In the genomic region with DNA sequence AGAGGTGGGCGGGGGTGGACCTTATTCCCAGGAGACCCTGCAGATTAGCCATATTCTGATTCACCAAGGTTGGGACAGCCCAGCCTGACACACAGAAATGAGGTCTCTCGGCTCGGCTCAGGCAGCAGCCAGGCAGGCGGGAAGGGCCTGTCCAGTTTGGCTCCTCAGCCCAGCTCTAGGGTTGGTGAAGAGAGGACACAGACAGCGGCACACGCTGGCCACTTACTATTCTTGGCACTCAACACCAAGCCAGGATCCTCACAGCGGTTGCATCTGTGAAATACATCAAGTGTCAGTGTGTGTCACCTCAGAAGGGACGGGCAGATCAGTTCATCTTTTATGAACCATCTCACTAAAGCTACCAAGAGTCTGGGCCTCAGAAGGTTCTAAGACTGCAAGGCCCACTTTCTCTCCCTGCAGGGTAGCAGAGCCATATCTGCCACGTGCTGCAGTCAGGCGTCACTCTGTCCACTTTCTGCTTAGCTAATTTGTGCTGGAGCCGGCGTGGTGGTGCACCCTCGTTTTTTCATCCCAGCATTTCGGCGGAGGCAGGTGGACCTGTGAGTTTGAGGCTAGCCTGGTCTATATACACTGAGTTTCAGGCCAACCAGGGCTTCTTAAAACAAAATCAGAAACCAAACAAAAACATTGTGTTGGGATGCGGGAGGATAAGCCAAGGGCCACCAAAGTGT, we compare ENCODE assay signal across 8 mouse cellular contexts. TPM values are rescaled to one million over a fixed set of nuclear protein-coding genes. Genes with fewer than 3 reads are reported as not detected.
DNase-seq lines count a peak whose midpoint lies in the region; ATAC-seq lines count a peak whose summit lies in the region.

No protein-coding gene starts in this region.

- no peaks in the 10 kb centered on the region for H3K9me3 ChIP-seq in neural tube, embryonic 11.5 days (ENCODE audit: control insufficient read depth, low read length)
- no peaks in the 10 kb centered on the region for H3K9me3 ChIP-seq in neural tube, embryonic 13.5 days

- peak overlapping the region; percentile 66 for H3K4me2 ChIP-seq in neural tube, embryonic 11.5 days (ENCODE audit: low read depth)
- H3K4me2 ChIP-seq in neural tube, embryonic 13.5 days = peak overlapping the region; percentile 68

- DNase-seq in cerebellum, adult 11-12 months = peak; percentile 53
- DNase-seq in cerebellum, adult 9-10 months = no peak
- DNase-seq in neural tube, embryonic 11.5 days (ENCODE audit: low spot score) = no peak
- DNase-seq in neural tube, embryonic 10.5 days (ENCODE audit: extremely low spot score, low spot score) = no peak
- DNase-seq in thymus, adult 18-20 months = no peak

- no peak overlapping the region; the same call in 1 of the 2 replicates for H3K27ac ChIP-seq in neural tube, embryonic 11.5 days (ENCODE audit: low read depth, low read length)
- peak overlapping the region; percentile 96 for H3K27ac ChIP-seq in neural tube, embryonic 13.5 days (replicated peaks)

- no peaks in the 10 kb centered on the region for H3K27me3 ChIP-seq in neural tube, embryonic 11.5 days (ENCODE audit: control insufficient read depth, insufficient read depth, low read length)
- no peaks in the 10 kb centered on the region for H3K27me3 ChIP-seq in neural tube, embryonic 13.5 days

- H3K36me3 ChIP-seq in neural tube, embryonic 11.5 days (ENCODE audit: control insufficient read depth, insufficient read depth, low read length) = peaks cover 5% of the 10 kb centered on the region
- H3K36me3 ChIP-seq in neural tube, embryonic 13.5 days = peaks cover 16% of the 10 kb centered on the region

- 70% methylated on average over 16 of the region's 16 CpGs for WGBS in neural tube, embryonic 11.5 days
- 72% methylated on average over 16 of the region's 16 CpGs for WGBS in neural tube, embryonic 13.5 days

- H3K4me3 ChIP-seq in neural tube, embryonic 11.5 days (ENCODE audit: low read depth, low read length) = peak overlapping the region; percentile 34
- peak overlapping the region; percentile 41 for H3K4me3 ChIP-seq in neural tube, embryonic 13.5 days

- peak overlapping the region; percentile 78 for H3K9ac ChIP-seq in neural tube, embryonic 11.5 days (ENCODE audit: low read length)
- H3K9ac ChIP-seq in neural tube, embryonic 13.5 days = peak overlapping the region; percentile 80

- peaks cover 14% of the 10 kb centered on the region for H3K4me1 ChIP-seq in neural tube, embryonic 11.5 days (ENCODE audit: control insufficient read depth, insufficient read depth, low read length)
- peaks cover 35% of the 10 kb centered on the region for H3K4me1 ChIP-seq in neural tube, embryonic 13.5 days (replicated peaks)

- ATAC-seq in neural tube, embryonic 11.5 days (ENCODE audit: insufficient read depth, low FRiP score, low TSS enrichment) = no peak
- ATAC-seq in inflammation-experienced regulatory T-cells, adult 6 months = peak; percentile 16
- ATAC-seq in neural tube, embryonic 13.5 days (ENCODE audit: low read depth) = no peak
- no peak for ATAC-seq in CD4-positive, CD25-positive, alpha-beta regulatory T cell, adult 4 months

RNA-seq across cellular contexts. Expression of a gene that starts 50.4 kb away (rescaled TPM):
- 38.6 and 41.5 TPM in 2 replicates for polyA plus RNA-seq in neural tube, embryonic 11.5 days (2014; fragmentation: Nextera tagmentation; extraction: Ambion mirVana)
- polyA plus RNA-seq in inflammation-experienced regulatory T-cells, adult 6 months (2017; shearing (Covaris generic)) = 10 to 100 TPM; 56.2 to 68.8 (median 61.0) TPM
- 28.3 and 28.4 TPM in 2 replicates for polyA plus RNA-seq in neural tube, embryonic 13.5 days (2015; fragmentation: Nextera tagmentation; extraction: Ambion mirVana)
- 10 to 100 TPM; 59.9 to 60.8 TPM for polyA plus RNA-seq in CD4-positive, CD25-positive, alpha-beta regulatory T cell, adult 4 months (2017; shearing (Covaris generic))

RNA-seq across cellular contexts. Expression of a gene that starts 50.4 kb away (rescaled TPM):
- polyA plus RNA-seq in neural tube, embryonic 11.5 days (2014; fragmentation: Nextera tagmentation; extraction: Ambion mirVana) = 0.40 and 1.1 TPM in 2 replicates
- not detected for polyA plus RNA-seq in inflammation-experienced regulatory T-cells, adult 6 months (2017; shearing (Covaris generic))
- polyA plus RNA-seq in neural tube, embryonic 13.5 days (2015; fragmentation: Nextera tagmentation; extraction: Ambion mirVana) = not detected in 2 replicates
- not detected for polyA plus RNA-seq in CD4-positive, CD25-positive, alpha-beta regulatory T cell, adult 4 months (2017; shearing (Covaris generic))

RNA-seq across cellular contexts. Expression of a gene that starts 57.5 kb away (rescaled TPM):
- 33.9 and 38.8 TPM in 2 replicates for polyA plus RNA-seq in neural tube, embryonic 11.5 days (2014; fragmentation: Nextera tagmentation; extraction: Ambion mirVana)
- 1 to 10 TPM in 2 of 3 experiments, under 1 TPM in 1; 0.94 to 3.8 (median 2.2) TPM for polyA plus RNA-seq in inflammation-experienced regulatory T-cells, adult 6 months (2017; shearing (Covaris generic))
- 27.8 and 31.4 TPM in 2 replicates for polyA plus RNA-seq in neural tube, embryonic 13.5 days (2015; fragmentation: Nextera tagmentation; extraction: Ambion mirVana)
- polyA plus RNA-seq in CD4-positive, CD25-positive, alpha-beta regulatory T cell, adult 4 months (2017; shearing (Covaris generic)) = 1 to 10 TPM; 2.4 to 3.4 TPM
